Mouse (Mus musculus): Measurements from ENCODE around the gene Cd2.

DNA sequence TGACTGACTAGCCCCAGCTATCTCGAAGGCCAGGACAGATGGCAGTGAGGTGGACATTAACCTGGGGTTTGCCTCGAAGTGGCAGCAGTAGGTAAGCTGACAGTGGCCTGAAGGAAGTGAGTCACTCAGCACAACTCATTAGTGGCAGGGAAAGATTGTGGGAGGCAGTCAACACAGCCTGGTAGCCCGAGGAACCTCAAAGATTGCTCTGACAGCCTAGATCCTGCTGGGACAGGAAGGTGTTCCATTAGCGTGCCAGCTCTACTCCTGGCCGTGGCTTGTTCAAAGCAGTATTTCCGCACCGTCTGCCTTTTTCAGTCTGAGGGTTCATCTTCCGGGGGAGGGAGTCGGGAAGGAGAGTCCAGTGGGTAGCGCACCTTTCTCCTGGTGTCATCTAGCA lies 34.7 kb upstream of the Cd2 start:
- TF ChIP-seq CTCF (IDR thresholded peaks at IDR 0.05; ENCODE audit: borderline replicate concordance, insufficient read depth, low read depth, low read length) = no peak
- no peak for TF ChIP-seq POLR2A (IDR thresholded peaks at IDR 0.05; ENCODE audit: borderline replicate concordance, insufficient read depth, low read length)

All from cerebellum, adult 2 months (tissue).